Mouse (Mus musculus): ENCODE measurements at regions not wholly inside any gene's neighbourhood (a gene's known extent, or its start where the extent isn't known, plus 50 kb on each side); places are given as distances from the start of the nearest gene placed in this dataset.

- DNase-seq = no peak
Observed at GRCm38 (mm10) chr4:12769092-12769491, 597.3 kb upstream of the Fam92a start.

- no peak for DNase-seq
Observed at GRCm38 (mm10) chr4:12766763-12767162, 594.9 kb upstream of the Fam92a start.

GRCm38 (mm10) chr4:12750817-12751216 lies 579.0 kb upstream of the Fam92a start:
- DNase-seq = no peak

- DNase-seq = no peak
Observed at GRCm38 (mm10) chr4:12749874-12750273, 578.1 kb upstream of the Fam92a start.

GRCm38 (mm10) chr4:12743714-12744327 lies 572.0 kb upstream of the Fam92a start:
- no peak for DNase-seq

GRCm38 (mm10) chr4:12736411-12736810 lies 564.6 kb upstream of the Fam92a start:
- no peak for DNase-seq

GRCm38 (mm10) chr4:12700189-12700588 lies 528.4 kb upstream of the Fam92a start:
- no peak for DNase-seq

- DNase-seq = no peak
Observed at GRCm38 (mm10) chr4:12677814-12678213, 506.0 kb upstream of the Fam92a start.

- DNase-seq = no peak
Observed at GRCm38 (mm10) chr4:12671399-12671798, 499.6 kb upstream of the Fam92a start.

- DNase-seq = no peak
Observed at GRCm38 (mm10) chr4:12663176-12663575, 491.4 kb upstream of the Fam92a start.

GRCm38 (mm10) chr4:12662683-12663082 lies 490.9 kb upstream of the Fam92a start:
- DNase-seq = no peak

- no peak for DNase-seq
Observed at GRCm38 (mm10) chr4:12659084-12659483, 487.3 kb upstream of the Fam92a start.

- DNase-seq = peak; percentile 55
Observed at GRCm38 (mm10) chr4:12658594-12658993, 486.8 kb upstream of the Fam92a start.

GRCm38 (mm10) chr4:12657820-12658219 lies 486.0 kb upstream of the Fam92a start:
- no peak for DNase-seq

GRCm38 (mm10) chr4:12656924-12657603 lies 485.2 kb upstream of the Fam92a start:
- DNase-seq = no peak

- peak; percentile 18 for DNase-seq
Observed at GRCm38 (mm10) chr4:12655457-12656228, 483.8 kb upstream of the Fam92a start.

GRCm38 (mm10) chr4:12654568-12655456 lies 483.0 kb upstream of the Fam92a start:
- DNase-seq = no peak

- DNase-seq = peak; percentile 28
Observed at GRCm38 (mm10) chr4:12647732-12648131, 475.9 kb upstream of the Fam92a start.

- DNase-seq = peak; percentile 37
Observed at GRCm38 (mm10) chr4:12642525-12642928, 470.7 kb upstream of the Fam92a start.

GRCm38 (mm10) chr4:12629375-12629821 lies 457.6 kb upstream of the Fam92a start:
- peak; percentile 24 for DNase-seq

GRCm38 (mm10) chr4:12628702-12629374 lies 457.0 kb upstream of the Fam92a start:
- peak; percentile 71 for DNase-seq

Measured in embryo, embryonic 11 days (tissue).